ENCODE assay signal across 16 mouse cellular contexts in genomic region chr17:59805870-59806269, GRCm38 (mm10).
"Had no signal": no experiment of that assay in that cellular context is flagged by ENCODE, and none has a peak within 500 bp of the region (broad histone marks: within the 10 kb centered on the region; RNA-seq: fewer than 3 reads in every experiment).

No protein-coding gene starts in this region.

- DNase-seq: retina, postnatal 1 day; right cerebral cortex, adult 18-20 months; right cerebral cortex, postnatal 14 days; right cerebral cortex, postnatal 25 days; right cerebral cortex, postnatal 4 days; spleen, adult 18-20 months; thymus, adult 18-20 months; thymus, adult 2 months; thymus, postnatal 14 days; thymus, postnatal 25 days; thymus, postnatal 36 days; thymus, postnatal 4 days had no signal

- H3K27ac ChIP-seq: neural tube, embryonic 13.5 days; neural tube, embryonic 15.5 days; stomach, embryonic 15.5 days; stomach, postnatal 0 days had no signal

- H3K9ac ChIP-seq: neural tube, embryonic 13.5 days; neural tube, embryonic 15.5 days; stomach, embryonic 15.5 days had no signal

- H3K4me3 ChIP-seq: neural tube, embryonic 13.5 days; neural tube, embryonic 15.5 days; stomach, embryonic 15.5 days had no signal

- H3K36me3 ChIP-seq: neural tube, embryonic 13.5 days; neural tube, embryonic 15.5 days; stomach, embryonic 15.5 days had no signal

- H3K4me1 ChIP-seq: neural tube, embryonic 13.5 days; neural tube, embryonic 15.5 days; stomach, embryonic 15.5 days had no signal

- H3K27me3 ChIP-seq: neural tube, embryonic 13.5 days; neural tube, embryonic 15.5 days; stomach, embryonic 15.5 days had no signal

- H3K4me2 ChIP-seq: neural tube, embryonic 13.5 days; neural tube, embryonic 15.5 days; stomach, embryonic 15.5 days had no signal

- H3K9me3 ChIP-seq: neural tube, embryonic 13.5 days; neural tube, embryonic 15.5 days; stomach, embryonic 15.5 days had no signal
